In the genomic region with DNA sequence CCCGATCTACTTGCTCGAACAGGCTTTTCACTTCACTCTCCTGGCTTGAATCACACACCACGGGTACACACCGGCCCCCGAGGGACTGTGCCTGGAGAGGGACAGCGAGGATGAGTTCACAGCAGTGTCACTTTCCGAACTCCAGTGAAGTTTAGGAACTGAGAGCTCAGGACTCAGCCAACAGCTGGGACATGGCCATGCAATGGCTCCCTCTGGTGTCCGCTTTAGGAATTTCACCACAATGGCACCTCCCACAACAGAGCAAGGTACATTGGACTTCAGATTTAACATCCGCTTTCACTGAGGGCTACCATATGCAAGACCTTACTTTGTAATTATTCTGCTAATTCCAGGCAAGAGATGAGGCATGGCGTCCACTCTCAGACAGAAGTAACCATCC, we compare ENCODE assay signal across 8 mouse cellular contexts. TPM values are rescaled to one million over a fixed set of nuclear protein-coding genes. Genes with fewer than 3 reads are reported as not detected.
DNase-seq lines count a peak whose midpoint lies in the region; ATAC-seq lines count a peak whose summit lies in the region.

No protein-coding gene starts in this region.

- peak; percentile 60 for ATAC-seq in hindbrain, embryonic 13.5 days (ENCODE audit: low FRiP score)

- peak overlapping the region; percentile 43; the same call in 1 of the 2 replicates for H3K9ac ChIP-seq in hindbrain, embryonic 13.5 days

- H3K4me1 ChIP-seq in hindbrain, embryonic 13.5 days (replicated peaks) = peaks cover 46% of the 10 kb centered on the region

- DNase-seq in MN1 (ENCODE audit: low spot score) = peak; percentile 82
- DNase-seq in cerebellum, postnatal 14 days = peak; percentile 92
- DNase-seq in frontal cortex, postnatal 25 days (ENCODE audit: low spot score in 2 of 2) = peak; percentile 85 to 89
- DNase-seq in layer of hippocampus, postnatal 25 days (ENCODE audit: extremely low spot score in 1 of 2, low spot score in 1 of 2) = peak; percentile 86 to 95
- peak; percentile 93 for DNase-seq in lung, postnatal 36 days
- DNase-seq in retina, postnatal 1 day = peak; percentile 85
- peak; percentile 92 for DNase-seq in thymus, postnatal 4 days

- peaks cover 35% of the 10 kb centered on the region for H3K36me3 ChIP-seq in hindbrain, embryonic 13.5 days

- H3K9me3 ChIP-seq in hindbrain, embryonic 13.5 days = no peaks in the 10 kb centered on the region

- WGBS in hindbrain, embryonic 13.5 days = 23% methylated on average over 10 of the region's 10 CpGs

- no peaks in the 10 kb centered on the region for H3K27me3 ChIP-seq in hindbrain, embryonic 13.5 days

- H3K4me3 ChIP-seq in hindbrain, embryonic 13.5 days = no peak overlapping the region; the same call in 1 of the 2 replicates

- no peak overlapping the region for H3K27ac ChIP-seq in hindbrain, embryonic 13.5 days

- H3K4me2 ChIP-seq in hindbrain, embryonic 13.5 days = peak overlapping the region; percentile 18

RNA-seq across cellular contexts. Expression of gene Dhrs1, which starts 1.8 kb away (rescaled TPM):
- 77.4 and 79.2 TPM in 2 replicates for polyA plus RNA-seq in hindbrain, embryonic 13.5 days (2015; fragmentation: Nextera tagmentation; extraction: Ambion mirVana)
- 10 to 100 TPM; 78.3 to 94.9 TPM for total RNA-seq in layer of hippocampus, postnatal 25 days (2021)

RNA-seq across cellular contexts. Expression of gene Nop9, which starts 1.8 kb away (rescaled TPM):
- 28.7 and 33.5 TPM in 2 replicates for polyA plus RNA-seq in hindbrain, embryonic 13.5 days (2015; fragmentation: Nextera tagmentation; extraction: Ambion mirVana)
- 10 to 100 TPM; 13.4 to 13.6 TPM for total RNA-seq in layer of hippocampus, postnatal 25 days (2021)

RNA-seq across cellular contexts. Expression of gene Cideb, which starts 14.5 kb away (rescaled TPM):
- 0.25 TPM in 2 replicates for polyA plus RNA-seq in hindbrain, embryonic 13.5 days (2015; fragmentation: Nextera tagmentation; extraction: Ambion mirVana)
- 1 to 10 TPM; 1.4 to 2.1 TPM for total RNA-seq in layer of hippocampus, postnatal 25 days (2021)

RNA-seq across cellular contexts. Expression of gene Ltb4r2, which starts 17.5 kb away (rescaled TPM):
- 0.43 and 0.56 TPM in 2 replicates for polyA plus RNA-seq in hindbrain, embryonic 13.5 days (2015; fragmentation: Nextera tagmentation; extraction: Ambion mirVana)
- under 1 TPM; 0.10 to 0.19 TPM for total RNA-seq in layer of hippocampus, postnatal 25 days (2021)

RNA-seq across cellular contexts. Expression of gene Rabggta, which starts 21.6 kb away (rescaled TPM):
- polyA plus RNA-seq in hindbrain, embryonic 13.5 days (2015; fragmentation: Nextera tagmentation; extraction: Ambion mirVana) = 56.4 and 57.0 TPM in 2 replicates
- total RNA-seq in layer of hippocampus, postnatal 25 days (2021) = 10 to 100 TPM; 40.1 to 45.0 TPM
